Mouse (Mus musculus) liver, embryonic 16.5 days (tissue): ENCODE measurements around the gene Frmd6. TPM values are rescaled to one million over a fixed set of nuclear protein-coding genes. Genes with fewer than 3 reads are reported as not detected.

Experiments used
- ATAC-seq: fragments of 200-750 bp; cut with Nextera tagmentation; 2 replicates; pipeline ENCODE4 v1.8.0; 2017; ENCODE audit warnings: low read depth, mild to moderate bottlenecking, moderate number of reproducible peaks, moderate library complexity
- H3K27ac ChIP-seq: fragments of 300-500 bp; sonication (generic); 2 replicates; pipeline ENCODE4 v1.5.1; 2014; ENCODE audit warnings: mild to moderate bottlenecking, low read length
- H3K27me3 ChIP-seq: fragments of 300-500 bp; sonication (generic); 2 replicates; pipeline ENCODE4 v1.6.1; 2014; ENCODE audit warnings: low read depth, low read length, mixed read lengths; ENCODE audit not compliant: control insufficient read depth, insufficient read depth
- H3K36me3 ChIP-seq: fragments of 300-500 bp; sonication (generic); 2 replicates; pipeline ENCODE4 v1.6.1; 2014; ENCODE audit warnings: mild to moderate bottlenecking; ENCODE audit not compliant: control insufficient read depth, insufficient read depth
- H3K4me1 ChIP-seq: fragments of 300-500 bp; sonication (generic); 2 replicates; pipeline ENCODE4 v1.6.1; 2014; ENCODE audit warnings: low read depth, low read length, mixed read lengths; ENCODE audit not compliant: control insufficient read depth
- H3K4me2 ChIP-seq: fragments of 300-500 bp; sonication (generic); 2 replicates; pipeline ENCODE4 v1.6.1; 2014; ENCODE audit warnings: low read depth, low read length, mixed read lengths
- H3K4me3 ChIP-seq: fragments of 300-500 bp; sonication (generic); 2 replicates; pipeline ENCODE4 v1.5.1; 2014; ENCODE audit warnings: low read depth, mild to moderate bottlenecking, low read length
- H3K9ac ChIP-seq: fragments of 300-500 bp; sonication (generic); 2 replicates; pipeline ENCODE4 v1.6.1; 2014; ENCODE audit warnings: low read depth, low read length
- H3K9me3 ChIP-seq: fragments of 300-500 bp; sonication (generic); replicated peaks from 2 replicates; pipeline ENCODE4 v1.6.1; 2016; ENCODE audit warnings: low read length; ENCODE audit not compliant: control insufficient read depth
- WGBS: fragments of 180-500 bp; shearing (Covaris S2); extraction: QIAGEN DNeasy Blood & Tissue Kit; methylation state at CpG from one replicate; pipeline ENCODE4 v1.1.7; 2014; ENCODE audit not compliant: insufficient replicate concordance; 5-methylcytosine and 5-hydroxymethylcytosine counted together
- polyA plus RNA-seq: library from polyadenylated mRNA; unstranded; fragments of >200 nt; fragmentation: Nextera tagmentation; extraction: Ambion mirVana; gene quantifications from 2 replicates; pipeline ENCODE4 v1.2.1, GENCODE M21; 2015

Gene Frmd6
- polyA plus RNA-seq, 1 experiment from 2014 or later, result 3.7 TPM

GRCm38 (mm10) chr12:70856776-70857175, 31.5 kb downstream of the Frmd6 start:
- no peak for ATAC-seq
- 74% methylated on average over 4 of the region's 4 CpGs for WGBS
- no peaks in the 10 kb centered on the region for H3K36me3 ChIP-seq
- H3K27me3 ChIP-seq, result no peaks in the 10 kb centered on the region
- no peak overlapping the region for H3K9ac ChIP-seq
- H3K27ac ChIP-seq, result no peak overlapping the region
- H3K4me1 ChIP-seq, result no peaks in the 10 kb centered on the region
- no peak overlapping the region for H3K4me3 ChIP-seq
- no peak overlapping the region for H3K4me2 ChIP-seq
- no peaks in the 10 kb centered on the region for H3K9me3 ChIP-seq

- H3K4me2 ChIP-seq, result no peak overlapping the region
- no peak overlapping the region for H3K9ac ChIP-seq
- no peak overlapping the region for H3K27ac ChIP-seq
- ATAC-seq, result no peak
- H3K4me1 ChIP-seq, result no peaks in the 10 kb centered on the region
- 58% methylated on average over 7 of the region's 7 CpGs for WGBS
- H3K9me3 ChIP-seq, result no peaks in the 10 kb centered on the region
- no peaks in the 10 kb centered on the region for H3K27me3 ChIP-seq
- H3K36me3 ChIP-seq, result no peaks in the 10 kb centered on the region
- no peak overlapping the region for H3K4me3 ChIP-seq
Measured at GRCm38 (mm10) chr12:70863281-70863680, 38.0 kb downstream of the Frmd6 start.

- H3K4me2 ChIP-seq, result no peak overlapping the region
- no peaks in the 10 kb centered on the region for H3K27me3 ChIP-seq
- H3K27ac ChIP-seq, result no peak overlapping the region
- no peak for ATAC-seq
- no peaks in the 10 kb centered on the region for H3K9me3 ChIP-seq
- no peaks in the 10 kb centered on the region for H3K36me3 ChIP-seq
- H3K4me1 ChIP-seq, result no peaks in the 10 kb centered on the region
- 60% methylated on average over 3 of the region's 3 CpGs for WGBS
- no peak overlapping the region for H3K9ac ChIP-seq
- no peak overlapping the region for H3K4me3 ChIP-seq
Measured at GRCm38 (mm10) chr12:70867780-70868179, 42.5 kb downstream of the Frmd6 start.

DNA sequence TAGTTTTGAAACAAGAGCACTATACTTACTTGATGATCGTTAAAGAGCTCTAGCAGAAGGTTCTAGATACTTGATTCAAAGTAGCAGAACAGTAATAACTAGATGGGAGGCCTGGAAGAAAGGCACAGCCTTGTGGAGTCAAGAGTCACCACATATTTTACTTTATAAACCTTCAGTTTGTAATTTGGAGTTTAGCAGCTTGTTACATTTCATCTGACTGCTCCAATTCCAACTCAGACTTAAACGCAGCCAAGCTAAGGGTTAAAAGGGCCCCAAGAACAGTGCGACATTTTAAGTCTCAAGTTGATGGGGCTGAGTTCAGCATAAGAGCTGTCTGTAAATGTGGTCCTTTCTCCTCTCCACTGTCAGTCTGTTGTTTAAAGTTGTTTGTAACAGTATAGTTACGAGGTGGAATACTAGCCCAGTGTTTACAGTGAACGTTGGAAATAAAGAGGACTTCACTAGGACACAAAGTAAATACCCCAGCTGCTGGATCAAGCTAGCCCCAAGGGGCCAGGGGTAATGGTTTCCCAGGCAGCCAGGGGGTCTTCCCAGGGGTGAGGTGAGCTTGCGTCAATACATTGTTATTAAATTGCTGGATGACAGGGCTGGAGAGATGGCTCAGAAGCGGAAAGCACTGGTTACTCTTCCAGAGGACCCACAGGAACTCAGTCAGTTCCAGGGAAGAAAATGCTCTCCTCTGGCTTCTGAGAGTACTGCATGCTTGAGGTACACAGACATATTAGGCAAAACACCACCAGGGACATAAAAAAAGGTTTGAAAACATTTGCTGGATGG, 43.1 kb downstream of the Frmd6 start:
- Histone ChIP-seq H3K4me3 (no peak overlapping the region), H3K36me3 (no peaks in the 10 kb centered on the region), H3K4me2 (no peak overlapping the region), H3K9ac (no peak overlapping the region), H3K4me1 (no peaks in the 10 kb centered on the region), H3K27me3 (no peaks in the 10 kb centered on the region), H3K27ac (no peak overlapping the region), H3K9me3 (no peaks in the 10 kb centered on the region)
- ATAC-seq, result no peak
- 61% methylated on average over 7 of the region's 7 CpGs for WGBS

DNA sequence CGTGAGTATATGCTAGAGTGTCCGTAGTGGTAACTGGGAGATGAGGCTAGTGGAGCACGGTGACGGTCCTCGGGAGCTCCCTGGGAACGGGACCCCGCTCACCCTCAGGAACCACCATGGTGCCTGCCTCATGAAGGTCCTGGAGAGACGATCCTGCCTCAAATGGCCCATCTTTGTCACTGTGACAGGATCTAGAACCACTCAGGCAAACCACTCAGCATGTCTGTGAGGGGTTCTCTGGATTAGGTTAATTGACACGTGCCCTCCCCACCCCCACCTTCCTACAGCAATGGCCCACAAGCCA, 43.6 kb downstream of the Frmd6 start:
- Histone ChIP-seq H3K36me3 (no peaks in the 10 kb centered on the region), H3K27ac (no peak overlapping the region), H3K4me2 (no peak overlapping the region), H3K4me3 (no peak overlapping the region), H3K4me1 (no peaks in the 10 kb centered on the region), H3K27me3 (no peaks in the 10 kb centered on the region), H3K9me3 (no peaks in the 10 kb centered on the region), H3K9ac (no peak overlapping the region)
- no peak for ATAC-seq
- 74% methylated on average over 9 of the region's 9 CpGs for WGBS

- Histone ChIP-seq H3K27ac (no peak overlapping the region), H3K4me1 (no peaks in the 10 kb centered on the region)
- 40% methylated on average over 6 of the region's 6 CpGs for WGBS
Measured at GRCm38 (mm10) chr12:70873544-70873943, 48.2 kb downstream of the Frmd6 start.

DNA sequence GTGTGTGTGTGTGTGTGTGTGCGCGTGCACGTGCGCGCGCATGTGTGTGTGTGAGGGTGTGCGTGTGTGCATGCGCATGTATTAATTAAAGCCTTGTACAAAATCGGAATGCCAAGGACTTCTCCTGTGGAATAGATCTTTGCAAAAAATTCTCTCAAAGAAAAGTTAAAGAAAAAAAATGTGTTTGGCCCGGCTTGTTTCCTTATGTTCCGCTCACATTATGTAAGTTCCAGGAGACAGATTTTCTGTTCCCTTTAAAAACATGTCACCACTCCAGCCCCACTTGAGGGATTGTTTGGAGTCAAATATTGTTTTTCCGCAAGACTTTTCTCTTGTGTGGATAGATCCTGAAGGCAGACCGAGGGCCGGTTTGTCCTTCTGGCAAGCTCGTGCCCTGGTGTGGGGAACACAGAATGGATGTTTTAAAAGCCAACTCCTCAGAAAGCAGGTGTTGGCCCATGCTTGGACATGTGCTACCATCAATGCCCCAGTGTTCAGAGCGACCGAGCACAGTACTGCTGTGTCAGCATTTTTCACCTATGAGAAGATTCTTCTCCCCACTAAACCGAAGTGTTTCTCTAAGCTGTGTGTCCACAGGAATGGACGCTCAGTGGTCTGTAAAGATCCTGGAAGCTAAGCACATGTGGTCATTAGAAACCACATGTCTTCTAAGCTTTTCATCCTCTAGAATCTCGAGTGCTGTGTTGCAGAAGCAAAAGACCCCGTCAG, 51.1 kb downstream of the Frmd6 start:
- Histone ChIP-seq H3K9me3 (no peaks in the 10 kb centered on the region), H3K4me3 (no peak overlapping the region), H3K9ac (no peak overlapping the region), H3K27me3 (no peaks in the 10 kb centered on the region), H3K27ac (no peak overlapping the region), H3K36me3 (no peaks in the 10 kb centered on the region), H3K4me1 (no peaks in the 10 kb centered on the region), H3K4me2 (no peak overlapping the region)
- WGBS, result 83% methylated on average over 21 of the region's 21 CpGs
- no peak for ATAC-seq

More at GRCm38 (mm10) chr12:70873544-70873943, 48.2 kb downstream of the Frmd6 start:
- Histone ChIP-seq H3K9me3 (no peaks in the 10 kb centered on the region), H3K4me2 (no peak overlapping the region), H3K4me3 (no peak overlapping the region), H3K9ac (no peak overlapping the region), H3K36me3 (no peaks in the 10 kb centered on the region), H3K27me3 (no peaks in the 10 kb centered on the region)
- no peak for ATAC-seq

GRCm38 (mm10) chr12:70877926-70878710, 52.8 kb downstream of the Frmd6 start:
- no peak overlapping the region for H3K4me3 ChIP-seq
- no peaks in the 10 kb centered on the region for H3K27me3 ChIP-seq
- H3K4me2 ChIP-seq, result no peak overlapping the region
- 79% methylated on average over 20 of the region's 20 CpGs for WGBS
- H3K27ac ChIP-seq, result no peak overlapping the region
- no peaks in the 10 kb centered on the region for H3K36me3 ChIP-seq
- no peaks in the 10 kb centered on the region for H3K9me3 ChIP-seq
- no peak overlapping the region for H3K9ac ChIP-seq
- ATAC-seq, result no peak
- H3K4me1 ChIP-seq, result no peaks in the 10 kb centered on the region
